Mouse (Mus musculus) forebrain, postnatal 0 days (tissue): ENCODE results near the gene Fam234a. TPM values are rescaled to one million over a fixed set of nuclear protein-coding genes. Genes with fewer than 3 reads are reported as not detected.
A peak's percentile ranks its signal among the peaks of the same experiment; 100 is the strongest.

Source experiments
- ATAC-seq: fragments of 200-750 bp; cut with Nextera tagmentation; 2 replicates; pipeline ENCODE4 v1.8.0; 2017; ENCODE audit warnings: mild to moderate bottlenecking, moderate library complexity
- DNase-seq: peaks from one replicate; pipeline ENCODE4 v3.0.0-alpha.2; 2015
- H3K27ac ChIP-seq: fragments of 300-500 bp; sonication (generic); 2 replicates; pipeline ENCODE4 v1.5.1; 2014; ENCODE audit warnings: low read depth, mild to moderate bottlenecking, antibody characterized with exemption, low read length, moderate library complexity, mixed read lengths
- H3K27me3 ChIP-seq: fragments of 300-500 bp; sonication (generic); 2 replicates; pipeline ENCODE4 v1.6.1; 2014; ENCODE audit warnings: mild to moderate bottlenecking, low read length, mixed read lengths; ENCODE audit not compliant: insufficient read depth
- H3K36me3 ChIP-seq: fragments of 300-500 bp; sonication (generic); 2 replicates; pipeline ENCODE4 v1.6.1; 2014; ENCODE audit warnings: mild to moderate bottlenecking, moderate library complexity; ENCODE audit not compliant: insufficient read depth
- H3K4me1 ChIP-seq: fragments of 300-500 bp; sonication (generic); 2 replicates; pipeline ENCODE4 v1.6.1; 2014; ENCODE audit warnings: antibody characterized with exemption; ENCODE audit not compliant: insufficient read depth
- H3K4me2 ChIP-seq: fragments of 300-500 bp; sonication (generic); 2 replicates; pipeline ENCODE4 v1.6.1; 2014; ENCODE audit warnings: low read depth, mild to moderate bottlenecking, moderate library complexity
- H3K4me3 ChIP-seq: fragments of 300-500 bp; sonication (generic); 2 replicates; pipeline ENCODE4 v1.5.1; 2014; ENCODE audit warnings: low read depth, low read length, mixed read lengths
- H3K9ac ChIP-seq: fragments of 300-500 bp; sonication (generic); 2 replicates; pipeline ENCODE4 v1.6.1; 2014; ENCODE audit warnings: mild to moderate bottlenecking
- H3K9me3 ChIP-seq: fragments of 300-500 bp; sonication (generic); 2 replicates; pipeline ENCODE4 v1.6.1; 2016; ENCODE audit warnings: low read length
- CTCF ChIP-seq: sonication (generic); IDR thresholded peaks from 2 replicates; pipeline ENCODE4 v1.5.1; 2016; ENCODE audit warnings: antibody characterized with exemption, control low read depth, low read depth
- WGBS: fragments of 180-500 bp; shearing (Covaris S2); extraction: QIAGEN DNeasy Blood & Tissue Kit; methylation state at CpG from one replicate; pipeline ENCODE4 v1.1.7; 2014; 5-methylcytosine and 5-hydroxymethylcytosine counted together
- polyA plus RNA-seq: library from polyadenylated mRNA; unstranded; fragments of >200 nt; fragmentation: Nextera tagmentation; extraction: Ambion mirVana; gene quantifications from 2 replicates; pipeline ENCODE4 v1.2.1, GENCODE M21; 2015
- total RNA-seq: library from RNA; depleted of rRNA; stranded (reverse); fragments of >200 nt; gene quantifications from 2 replicates; pipeline ENCODE4 v1.2.3, GENCODE M21; 2014

Gene Fam234a
- total and polyA plus RNA-seq, 2 experiments from 2014 or later, result 20.1 to 28.9 TPM

GRCm38 (mm10) chr17:26243471-26244100 lies 456 bp downstream of the Fam234a start:
- Histone ChIP-seq H3K4me3 (peak overlapping the region; percentile 63), H3K27ac (peak overlapping the region; percentile 79), H3K27me3 (no peaks in the 10 kb centered on the region), H3K4me2 (peak overlapping the region; percentile 73), H3K36me3 (no peaks in the 10 kb centered on the region), H3K4me1 (no peaks in the 10 kb centered on the region), H3K9me3 (no peaks in the 10 kb centered on the region), H3K9ac (peak overlapping the region; percentile 61)
- peak; percentile 52; the same call in 1 of the 2 replicates for TF ChIP-seq CTCF
- ATAC-seq (peak; percentile 79), DNase-seq (peak; percentile 64)
- WGBS, result under 1% methylated on average over 32 of the region's 32 CpGs

GRCm38 (mm10) chr17:26240990-26241389 lies 3.1 kb downstream of the Fam234a start:
- no peak for TF ChIP-seq CTCF
- 82% methylated on average over 6 of the region's 6 CpGs for WGBS
- no peak overlapping the region for H3K4me3 ChIP-seq
- H3K27ac ChIP-seq, result no peak overlapping the region
- no peaks in the 10 kb centered on the region for H3K4me1 ChIP-seq
- no peaks in the 10 kb centered on the region for H3K27me3 ChIP-seq
- no peak overlapping the region for H3K9ac ChIP-seq
- no peaks in the 10 kb centered on the region for H3K36me3 ChIP-seq
- H3K4me2 ChIP-seq, result no peak overlapping the region
- H3K9me3 ChIP-seq, result no peaks in the 10 kb centered on the region
- no peak for DNase-seq
- no peak for ATAC-seq

GRCm38 (mm10) chr17:26240120-26240790 lies 3.8 kb downstream of the Fam234a start:
- DNase-seq (no peak), ATAC-seq (no peak)
- no peak for TF ChIP-seq CTCF
- no peaks in the 10 kb centered on the region for H3K9me3 ChIP-seq
- no peaks in the 10 kb centered on the region for H3K36me3 ChIP-seq
- no peak overlapping the region for H3K4me3 ChIP-seq
- no peak overlapping the region for H3K9ac ChIP-seq
- no peak overlapping the region for H3K27ac ChIP-seq
- no peaks in the 10 kb centered on the region for H3K27me3 ChIP-seq
- no peak overlapping the region for H3K4me2 ChIP-seq
- H3K4me1 ChIP-seq, result no peaks in the 10 kb centered on the region
- WGBS, result 90% methylated on average over 6 of the region's 6 CpGs

GRCm38 (mm10) chr17:26239551-26239950 lies 4.5 kb downstream of the Fam234a start:
- Histone ChIP-seq H3K9ac (no peak overlapping the region), H3K4me3 (no peak overlapping the region), H3K4me2 (no peak overlapping the region), H3K36me3 (no peaks in the 10 kb centered on the region), H3K27ac (no peak overlapping the region), H3K4me1 (no peaks in the 10 kb centered on the region), H3K9me3 (no peaks in the 10 kb centered on the region), H3K27me3 (no peaks in the 10 kb centered on the region)
- ATAC-seq (no peak), DNase-seq (no peak)
- 65% methylated on average over 2 of the region's 2 CpGs for WGBS
- no peak for TF ChIP-seq CTCF

GRCm38 (mm10) chr17:26237667-26238066 lies 6.4 kb downstream of the Fam234a start:
- DNase-seq (no peak), ATAC-seq (no peak)
- Histone ChIP-seq H3K9ac (no peak overlapping the region), H3K9me3 (no peaks in the 10 kb centered on the region), H3K36me3 (no peaks in the 10 kb centered on the region), H3K4me3 (no peak overlapping the region), H3K4me2 (no peak overlapping the region), H3K27me3 (no peaks in the 10 kb centered on the region), H3K27ac (no peak overlapping the region), H3K4me1 (no peaks in the 10 kb centered on the region)
- 83% methylated on average over 10 of the region's 10 CpGs for WGBS
- no peak for TF ChIP-seq CTCF

GRCm38 (mm10) chr17:26235077-26235815 lies 8.8 kb downstream of the Fam234a start:
- no peaks in the 10 kb centered on the region for H3K36me3 ChIP-seq
- H3K9me3 ChIP-seq, result no peaks in the 10 kb centered on the region
- 49% methylated on average over 13 of the region's 13 CpGs for WGBS
- no peak overlapping the region for H3K9ac ChIP-seq
- H3K27ac ChIP-seq, result no peak overlapping the region
- no peak overlapping the region for H3K4me3 ChIP-seq
- no peaks in the 10 kb centered on the region for H3K27me3 ChIP-seq
- no peak for TF ChIP-seq CTCF
- no peak overlapping the region for H3K4me2 ChIP-seq
- DNase-seq (no peak), ATAC-seq (no peak)
- H3K4me1 ChIP-seq, result no peaks in the 10 kb centered on the region

- Histone ChIP-seq H3K36me3 (no peaks in the 10 kb centered on the region), H3K27ac (no peak overlapping the region), H3K27me3 (no peaks in the 10 kb centered on the region), H3K4me1 (no peaks in the 10 kb centered on the region), H3K4me3 (no peak overlapping the region), H3K4me2 (no peak overlapping the region), H3K9me3 (no peaks in the 10 kb centered on the region), H3K9ac (no peak overlapping the region)
- ATAC-seq (no peak), DNase-seq (no peak)
- TF ChIP-seq CTCF, result no peak
- 89% methylated on average over 8 of the region's 8 CpGs for WGBS
Measured at GRCm38 (mm10) chr17:26234386-26234785, 9.7 kb downstream of the Fam234a start.
